Mouse (Mus musculus) adrenal gland, postnatal 25 days (tissue): Measurements from ENCODE around the gene C5ar1. TPM values are rescaled to one million over a fixed set of nuclear protein-coding genes. Genes with fewer than 3 reads are reported as not detected.

ENCODE experiments used
- DNase-seq: peaks from one replicate; pipeline ENCODE4 v3.0.0; 2021; ENCODE audit warnings: mixed read lengths
- total RNA-seq: library from RNA; stranded (reverse); gene quantifications from 2 replicates; pipeline ENCODE4 v1.2.3, GENCODE M21; 2021

C5ar1 gene
- total RNA-seq, 1 experiment from 2014 or later, result 3.2 TPM

- DNase-seq, result peak; percentile 96
These were observed 37.6 kb downstream of the C5ar1 start, which contains the start of gene Dhx34 for GRCm38 (mm10) chr7:16221582-16222272. Gene Dhx34, minus strand, starts transcription at chr7:16222037.

- no peak for DNase-seq
These were observed 45.4 kb downstream of the C5ar1 start for GRCm38 (mm10) chr7:16213986-16214385.

GRCm38 (mm10) chr7:16213196-16213595 lies 46.1 kb downstream of the C5ar1 start:
- DNase-seq, result no peak

- no peak for DNase-seq
These were observed 48.4 kb downstream of the C5ar1 start for GRCm38 (mm10) chr7:16210862-16211365.

GRCm38 (mm10) chr7:16208781-16209665 lies 50.3 kb downstream of the C5ar1 start:
- no peak for DNase-seq

GRCm38 (mm10) chr7:16207496-16207895 lies 51.8 kb downstream of the C5ar1 start:
- DNase-seq, result peak; percentile 55

- no peak for DNase-seq
These were observed 52.3 kb downstream of the C5ar1 start for GRCm38 (mm10) chr7:16207076-16207475.

GRCm38 (mm10) chr7:16204791-16205190 lies 54.5 kb downstream of the C5ar1 start:
- DNase-seq, result no peak

- no peak for DNase-seq
These were observed 55.8 kb downstream of the C5ar1 start for GRCm38 (mm10) chr7:16203505-16203903.

- DNase-seq, result no peak
These were observed 56.4 kb downstream of the C5ar1 start for GRCm38 (mm10) chr7:16202756-16203504.

GRCm38 (mm10) chr7:16201136-16201535 lies 58.2 kb downstream of the C5ar1 start:
- DNase-seq, result no peak

- DNase-seq, result no peak
These were observed 60.8 kb downstream of the C5ar1 start for GRCm38 (mm10) chr7:16198540-16198939.

- no peak for DNase-seq
These were observed 62.2 kb downstream of the C5ar1 start for GRCm38 (mm10) chr7:16197166-16197565.

Other genes starting within 250 kb of the C5ar1 start
- 14.0 and 22.5 TPM in 2 replicates for gene Bicra, start 211.6 kb downstream of the C5ar1 start, total RNA-seq
- gene Zfp541, start 197.7 kb downstream of the C5ar1 start, total RNA-seq, result 0.21 TPM in 1 of 2 replicates, not detected in the other
- 137 and 149 TPM in 2 replicates for gene Napa, start 161.1 kb downstream of the C5ar1 start, total RNA-seq
- gene Kptn, start 139.6 kb downstream of the C5ar1 start, total RNA-seq, result 20.4 and 26.7 TPM in 2 replicates
- 2.8 and 3.3 TPM in 2 replicates for gene Slc8a2, start 129.7 kb downstream of the C5ar1 start, total RNA-seq
- 10.9 and 12.9 TPM in 2 replicates for gene Meis3, start 84.5 kb downstream of the C5ar1 start, total RNA-seq
- gene Dhx34, start 37.5 kb downstream of the C5ar1 start, total RNA-seq, result 14.1 and 20.3 TPM in 2 replicates
- gene C5ar2, start 15.4 kb downstream of the C5ar1 start, total RNA-seq, result 0.24 TPM in 1 of 2 replicates, not detected in the other
- 15.6 and 26.0 TPM in 2 replicates for gene Inafm1, start 14.1 kb upstream of the C5ar1 start, total RNA-seq
- 83.5 and 93.6 TPM in 2 replicates for gene Ccdc9, start 27.3 kb upstream of the C5ar1 start, total RNA-seq
- 6.8 and 11.5 TPM in 2 replicates for gene Bbc3, start 48.9 kb upstream of the C5ar1 start, total RNA-seq
- gene Sae1, start 128.3 kb upstream of the C5ar1 start, total RNA-seq, result 67.1 and 74.1 TPM in 2 replicates
- 47.1 and 57.3 TPM in 2 replicates for gene Zc3h4, start 141.4 kb upstream of the C5ar1 start, total RNA-seq
- 62.2 and 70.3 TPM in 2 replicates for gene Tmem160, start 193.2 kb upstream of the C5ar1 start, total RNA-seq
- gene Npas1, start 218.2 kb upstream of the C5ar1 start, total RNA-seq, result not detected in 2 replicates